Mouse (Mus musculus): ENCODE measurements around the gene Hspb6.

The Hspb6 gene

GRCm38 (mm10) chr7:30553021-30553589 lies 1.1 kb downstream of the Hspb6 start:
- no peak for DNase-seq (ENCODE audit: low spot score)

DNA sequence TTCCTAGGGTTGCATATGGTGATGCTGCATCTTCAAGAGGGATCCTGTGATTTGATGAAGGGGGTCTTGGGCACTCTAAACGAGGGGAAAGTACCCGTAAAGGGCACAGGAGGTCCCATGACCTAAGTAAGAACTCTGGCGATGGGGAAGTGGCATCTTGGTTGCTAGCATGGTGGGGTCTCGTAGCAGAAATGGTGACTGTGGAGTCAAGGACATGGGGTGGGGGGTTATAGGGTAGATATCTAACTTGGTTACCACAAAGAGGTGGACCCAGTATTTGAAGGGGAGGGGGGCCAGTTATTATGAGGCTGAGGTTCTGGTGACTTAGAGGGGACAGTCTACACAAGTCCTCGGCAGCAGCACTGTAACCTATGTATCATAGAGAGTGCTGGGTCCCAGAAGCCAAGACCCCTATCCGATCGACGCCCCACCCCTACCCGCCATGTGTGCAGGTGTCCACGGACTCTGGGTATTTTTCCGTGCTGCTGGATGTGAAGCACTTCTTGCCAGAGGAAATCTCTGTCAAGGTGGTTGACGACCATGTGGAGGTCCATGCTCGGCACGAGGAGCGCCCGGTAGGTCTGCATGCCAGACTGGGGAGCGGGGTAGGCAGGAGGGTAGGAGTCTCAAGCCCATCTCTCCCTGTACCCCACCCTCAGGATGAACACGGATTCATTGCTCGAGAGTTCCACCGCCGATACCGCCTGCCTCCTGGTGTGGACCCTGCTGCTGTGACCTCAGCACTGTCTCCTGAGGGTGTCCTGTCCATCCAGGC lies 2.0 kb downstream of the Hspb6 start:
- no peak for DNase-seq (ENCODE audit: low spot score)

GRCm38 (mm10) chr7:30556894-30557536 lies 5.0 kb downstream of the Hspb6 start:
- DNase-seq (ENCODE audit: low spot score) = no peak

GRCm38 (mm10) chr7:30557901-30558514 lies 6.0 kb downstream of the Hspb6 start:
- no peak for DNase-seq (ENCODE audit: low spot score)

- peak; percentile 2 for DNase-seq (ENCODE audit: low spot score)
Measured at GRCm38 (mm10) chr7:30558656-30559442, 6.9 kb downstream of the Hspb6 start.

DNA sequence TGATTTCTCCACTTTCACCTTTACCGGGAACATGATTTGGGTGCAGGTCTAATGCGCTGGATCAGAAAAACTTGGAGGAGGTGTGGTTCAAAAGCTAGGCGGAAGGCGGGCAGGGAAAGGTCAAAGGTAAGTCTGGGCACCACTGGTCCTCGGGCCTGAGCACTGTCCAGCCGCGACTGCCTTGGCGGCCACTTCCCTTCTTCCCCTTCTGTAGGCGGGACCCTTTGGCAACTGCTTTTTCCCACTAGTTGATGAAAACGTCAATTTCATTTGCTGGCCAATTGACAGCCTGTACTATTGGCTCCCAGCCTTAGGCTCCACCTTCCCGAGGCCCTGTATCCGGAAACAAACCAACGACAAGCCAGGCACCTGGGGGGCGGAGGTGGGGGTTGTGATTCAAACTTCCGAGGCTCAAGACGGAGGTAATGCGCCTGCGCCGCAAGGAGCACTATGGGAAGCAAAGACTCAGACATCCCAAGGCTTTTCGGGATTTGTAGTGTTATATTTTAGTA lies 7.5 kb downstream of the Hspb6 start, which contains the start of gene Lin37:
Gene Lin37 (minus strand): TSS at position 396 of the 512 bp plus-strand sequence.
- DNase-seq (ENCODE audit: low spot score) = peak; percentile 99

GRCm38 (mm10) chr7:30560296-30560695 lies 8.3 kb downstream of the Hspb6 start:
- no peak for DNase-seq (ENCODE audit: low spot score)

GRCm38 (mm10) chr7:30562526-30563116 lies 10.6 kb downstream of the Hspb6 start:
- DNase-seq (ENCODE audit: low spot score) = no peak

DNA sequence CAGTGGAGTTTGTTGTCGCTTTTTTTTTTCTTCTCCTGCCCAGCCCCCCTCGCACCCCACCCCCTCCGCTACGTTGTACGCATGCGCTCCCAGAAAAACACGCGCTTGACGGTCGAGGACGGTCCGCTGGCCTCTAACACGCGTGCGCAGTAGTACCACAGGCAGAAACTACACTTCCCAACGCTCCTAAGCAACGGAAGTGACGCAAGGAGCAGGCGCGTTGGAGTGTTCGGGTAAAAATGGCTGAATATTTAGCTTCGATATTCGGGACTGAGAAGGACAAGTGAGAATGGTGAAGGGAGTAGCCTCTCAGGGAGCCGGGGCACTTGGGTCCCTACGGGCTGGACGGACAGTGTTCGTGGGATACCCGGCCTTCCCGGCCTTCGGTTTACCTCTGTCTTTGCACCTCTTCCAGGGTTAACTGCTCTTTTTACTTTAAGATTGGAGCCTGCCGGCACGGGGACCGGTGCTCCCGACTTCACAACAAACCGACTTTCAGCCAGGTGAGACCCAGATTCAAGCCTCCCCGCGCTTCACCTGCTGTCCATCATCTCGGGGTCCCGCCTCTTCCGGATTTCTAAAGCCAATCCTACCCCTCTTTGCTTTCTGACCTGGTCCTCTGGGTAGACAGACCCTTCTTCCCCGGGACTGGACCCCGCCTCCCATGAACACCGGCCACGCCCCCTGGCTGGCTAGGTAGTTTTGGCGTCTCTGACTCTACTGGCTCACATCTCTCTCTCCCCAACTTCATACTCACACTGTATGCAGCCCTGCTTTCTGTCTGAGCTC lies 11.3 kb downstream of the Hspb6 start, which contains the start of the genes U2af1l4, Gm49396 and Psenen:
Gene U2af1l4 (plus strand): TSS at position 185 of the 789 bp plus-strand sequence.
Gene Gm49396 (plus strand): TSS at position 228 of the 789 bp plus-strand sequence.
Gene Psenen (minus strand): TSS at position 511 of the 789 bp plus-strand sequence.
- DNase-seq (ENCODE audit: low spot score) = peak; percentile 100

GRCm38 (mm10) chr7:30563906-30564280 lies 11.9 kb downstream of the Hspb6 start:
- no peak for DNase-seq (ENCODE audit: low spot score)

GRCm38 (mm10) chr7:30564970-30565571 lies 13.1 kb downstream of the Hspb6 start, which contains the start of gene Igflr1:
Gene Igflr1 (plus strand): TSS chr7:30565427.
- no peak for DNase-seq (ENCODE audit: low spot score)

GRCm38 (mm10) chr7:30566033-30566432 lies 14.1 kb downstream of the Hspb6 start:
- DNase-seq (ENCODE audit: low spot score) = no peak

- DNase-seq (ENCODE audit: low spot score) = no peak
Measured at GRCm38 (mm10) chr7:30567555-30567954, 15.6 kb downstream of the Hspb6 start.

DNA sequence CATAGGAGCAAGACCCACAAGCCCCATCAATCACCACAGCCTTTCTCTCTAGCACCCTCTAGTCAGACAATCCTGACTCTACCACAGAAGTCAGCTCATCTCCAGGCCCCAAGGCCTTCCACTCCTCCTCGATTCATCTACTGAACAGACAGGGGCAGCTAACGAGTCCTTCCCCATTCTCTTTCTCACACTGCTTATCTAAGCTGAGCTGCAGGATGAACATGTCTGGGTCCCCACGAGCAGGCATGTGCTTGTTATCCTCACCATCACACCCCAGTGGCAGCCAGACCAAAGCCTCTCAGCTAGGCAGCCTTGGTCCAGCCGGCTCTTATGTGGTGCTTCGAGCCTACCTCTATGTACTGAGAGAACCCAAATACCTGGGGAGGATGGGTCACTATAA lies 20.4 kb downstream of the Hspb6 start:
- DNase-seq (ENCODE audit: low spot score) = no peak

GRCm38 (mm10) chr7:30572969-30573368 lies 21.0 kb downstream of the Hspb6 start:
- DNase-seq (ENCODE audit: low spot score) = no peak

DNA sequence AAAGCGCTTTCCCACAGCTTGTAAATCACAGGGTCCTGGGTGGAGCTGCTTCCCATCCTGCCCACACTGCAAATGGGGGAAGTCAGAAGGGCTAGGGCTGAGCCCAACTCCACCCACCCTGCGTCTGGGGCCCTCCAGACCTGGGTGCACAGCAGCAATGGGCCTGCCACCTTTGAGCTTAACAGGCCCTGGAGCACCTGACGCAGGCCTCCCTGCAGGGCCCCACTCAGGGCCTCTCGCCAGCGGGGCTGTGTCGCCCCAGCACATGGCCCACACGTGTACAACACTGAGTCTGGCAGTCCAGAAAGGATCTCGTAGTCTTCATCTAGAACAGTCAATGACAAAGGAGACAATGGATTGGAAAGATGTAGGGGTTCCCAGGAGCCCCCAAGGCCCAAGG lies 28.0 kb downstream of the Hspb6 start:
- DNase-seq (ENCODE audit: low spot score) = no peak

- DNase-seq (ENCODE audit: low spot score) = no peak
Measured at GRCm38 (mm10) chr7:30581547-30581946, 29.6 kb downstream of the Hspb6 start.

- DNase-seq (ENCODE audit: low spot score) = no peak
Measured at GRCm38 (mm10) chr7:30584339-30584738, 32.4 kb downstream of the Hspb6 start.

- DNase-seq (ENCODE audit: low spot score) = no peak
Measured at GRCm38 (mm10) chr7:30585170-30585569, 33.2 kb downstream of the Hspb6 start.
